Mouse (Mus musculus) heart, postnatal 0 days (tissue): ENCODE measurements around the gene Ilf2.
A peak's percentile ranks its signal among the peaks of the same experiment; 100 is the strongest.

Experiments used
- CTCF ChIP-seq: IDR thresholded peaks from 2 replicates; pipeline ENCODE4 v1.5.1; 2016; ENCODE audit warnings: antibody characterized with exemption, control low read depth, low read depth
- EP300 ChIP-seq: IDR thresholded peaks from 2 replicates; pipeline ENCODE4 v1.6.1; 2016; ENCODE audit warnings: antibody characterized with exemption, low read depth

DNA sequence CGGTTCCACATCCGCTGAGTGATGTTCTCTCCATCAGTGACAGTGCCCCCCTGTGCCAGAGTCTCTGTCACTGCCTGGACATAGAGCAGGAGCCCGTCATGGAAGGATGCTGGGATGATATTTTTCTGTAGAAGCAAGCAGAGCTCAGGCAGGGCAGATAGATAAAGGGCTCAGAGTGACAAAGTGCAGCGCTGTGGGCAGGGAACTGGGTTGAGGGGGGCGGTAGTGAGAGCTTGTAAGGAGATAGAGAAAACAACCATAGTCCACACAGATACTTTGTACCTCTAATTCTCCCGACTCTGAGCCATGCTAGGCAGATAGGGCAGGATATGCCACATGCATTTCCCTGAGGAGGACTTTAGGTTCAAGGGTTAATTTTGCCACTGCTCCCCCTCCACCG, 13.3 kb upstream of the Ilf2 start:
- TF ChIP-seq EP300 (no peak), CTCF (peak; percentile 8; the same call in 1 of the 2 replicates)
